Mouse (Mus musculus) forebrain, embryonic 16.5 days (tissue): ENCODE data around the gene Tmem217. TPM values are rescaled to one million over a fixed set of nuclear protein-coding genes. Genes with fewer than 3 reads are reported as not detected.

Experiments
- ATAC-seq: fragments of 200-750 bp; cut with Nextera tagmentation; 2 replicates; pipeline ENCODE4 v1.8.0; 2017; ENCODE audit warnings: mild to moderate bottlenecking, moderate library complexity
- H3K27ac ChIP-seq: fragments of 300-500 bp; sonication (generic); 2 replicates; pipeline ENCODE4 v1.5.1; 2014; ENCODE audit warnings: low read length, control low read depth
- H3K27me3 ChIP-seq: fragments of 300-500 bp; sonication (generic); replicated peaks from 2 replicates; pipeline ENCODE4 v1.6.1; 2014; ENCODE audit warnings: low read length; ENCODE audit not compliant: control insufficient read depth, insufficient read depth
- H3K36me3 ChIP-seq: fragments of 300-500 bp; sonication (generic); 2 replicates; pipeline ENCODE4 v1.6.1; 2014; ENCODE audit not compliant: control insufficient read depth, insufficient read depth
- H3K4me1 ChIP-seq: fragments of 300-500 bp; sonication (generic); replicated peaks from 2 replicates; pipeline ENCODE4 v1.6.1; 2014; ENCODE audit warnings: low read length; ENCODE audit not compliant: control insufficient read depth, insufficient read depth
- H3K4me2 ChIP-seq: fragments of 300-500 bp; sonication (generic); 2 replicates; pipeline ENCODE4 v1.6.1; 2014; ENCODE audit warnings: mild to moderate bottlenecking, low read length, control low read depth
- H3K4me3 ChIP-seq: fragments of 300-500 bp; sonication (generic); replicated peaks from 2 replicates; pipeline ENCODE4 v1.5.1; 2014; ENCODE audit warnings: mild to moderate bottlenecking, low read length, control low read depth
- H3K9ac ChIP-seq: fragments of 300-500 bp; sonication (generic); replicated peaks from 2 replicates; pipeline ENCODE4 v1.6.1; 2014; ENCODE audit warnings: low read depth, low read length, control low read depth
- H3K9me3 ChIP-seq: fragments of 300-500 bp; sonication (generic); 2 replicates; pipeline ENCODE4 v1.6.1; 2016; ENCODE audit warnings: low read length; ENCODE audit not compliant: control insufficient read depth
- WGBS: fragments of 180-500 bp; shearing (Covaris S2); extraction: QIAGEN DNeasy Blood & Tissue Kit; methylation state at CpG from one replicate; pipeline ENCODE4 v1.1.7; 2014; 5-methylcytosine and 5-hydroxymethylcytosine counted together
- polyA plus RNA-seq: library from polyadenylated mRNA; unstranded; fragments of >200 nt; fragmentation: Nextera tagmentation; extraction: Ambion mirVana; gene quantifications from 2 replicates; pipeline ENCODE4 v1.2.1, GENCODE M21; 2015

The Tmem217 gene
- polyA plus RNA-seq, 1 experiment from 2014 or later = 1.1 TPM

DNA sequence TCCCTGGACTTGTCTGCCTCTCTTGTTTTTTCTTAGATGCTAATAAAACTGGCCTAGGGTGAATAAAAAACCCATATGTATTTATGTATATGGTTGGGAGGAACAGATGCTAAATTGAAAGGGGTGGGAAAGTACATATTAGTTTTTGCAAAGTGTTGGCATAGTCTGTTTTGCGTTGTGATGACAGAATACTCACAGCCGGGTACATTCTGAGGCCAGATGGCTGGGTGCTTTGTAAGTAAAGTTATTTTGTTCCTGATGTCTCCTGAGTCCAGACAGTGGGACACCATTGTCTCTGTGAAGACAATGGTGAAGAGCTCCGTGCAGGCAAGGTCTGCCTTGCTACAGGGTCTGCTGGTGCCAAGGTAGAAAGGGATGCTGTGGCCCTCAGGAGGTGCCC is 32.6 kb upstream of the Tmem217 start:
- Histone ChIP-seq H3K4me1 (peaks cover 20% of the 10 kb centered on the region), H3K4me2 (no peak overlapping the region), H3K4me3 (no peak overlapping the region), H3K27me3 (no peaks in the 10 kb centered on the region), H3K27ac (peak overlapping the region; percentile 23; the same call in 1 of the 2 replicates), H3K36me3 (0 out of 2 replicates have a peak, but pooled peaks cover 3% of the 10 kb centered on the region), H3K9ac (no peak overlapping the region), H3K9me3 (no peaks in the 10 kb centered on the region)
- WGBS = 50% methylated on average over 3 of the region's 3 CpGs
- ATAC-seq = peak; percentile 59

GRCm38 (mm10) chr17:29584306-29584705 is 32.1 kb upstream of the Tmem217 start:
- Histone ChIP-seq H3K27ac (peak overlapping the region; percentile 23; the same call in 1 of the 2 replicates), H3K4me2 (no peak overlapping the region), H3K4me3 (no peak overlapping the region), H3K36me3 (0 out of 2 replicates have a peak, but pooled peaks cover 3% of the 10 kb centered on the region), H3K4me1 (peaks cover 17% of the 10 kb centered on the region), H3K9me3 (no peaks in the 10 kb centered on the region), H3K9ac (no peak overlapping the region), H3K27me3 (no peaks in the 10 kb centered on the region)
- peak; percentile 57 for ATAC-seq
- WGBS = 72% methylated on average over 5 of the region's 5 CpGs

GRCm38 (mm10) chr17:29583569-29583968 is 31.4 kb upstream of the Tmem217 start:
- H3K27me3 ChIP-seq = no peaks in the 10 kb centered on the region
- WGBS = 70% methylated on average over 5 of the region's 5 CpGs

GRCm38 (mm10) chr17:29579579-29580126 is 27.5 kb upstream of the Tmem217 start:
- Histone ChIP-seq H3K4me1 (peaks cover 10% of the 10 kb centered on the region), H3K4me2 (no peak overlapping the region), H3K27me3 (no peaks in the 10 kb centered on the region), H3K4me3 (no peak overlapping the region), H3K36me3 (peaks cover 15% of the 10 kb centered on the region), H3K27ac (no peak overlapping the region), H3K9ac (no peak overlapping the region), H3K9me3 (no peaks in the 10 kb centered on the region)
- 89% methylated on average over 4 of the region's 4 CpGs for WGBS
- no peak for ATAC-seq

More at GRCm38 (mm10) chr17:29583569-29583968, 31.4 kb upstream of the Tmem217 start:
- H3K4me3 ChIP-seq = no peak overlapping the region
- no peak for ATAC-seq
- peaks cover 13% of the 10 kb centered on the region for H3K4me1 ChIP-seq
- no peak overlapping the region for H3K27ac ChIP-seq
- H3K4me2 ChIP-seq = no peak overlapping the region
- H3K9ac ChIP-seq = no peak overlapping the region
- H3K9me3 ChIP-seq = no peaks in the 10 kb centered on the region
- H3K36me3 ChIP-seq = peaks cover 6% of the 10 kb centered on the region; the same call in 1 of the 2 replicates

GRCm38 (mm10) chr17:29569831-29570230 is 17.6 kb upstream of the Tmem217 start:
- Histone ChIP-seq H3K36me3 (peaks cover 3% of the 10 kb centered on the region; the same call in 1 of the 2 replicates), H3K9me3 (no peaks in the 10 kb centered on the region), H3K4me3 (no peak overlapping the region), H3K27me3 (no peaks in the 10 kb centered on the region), H3K4me2 (no peak overlapping the region), H3K9ac (no peak overlapping the region), H3K4me1 (no peaks in the 10 kb centered on the region), H3K27ac (no peak overlapping the region)
- 77% methylated on average over 6 of the region's 6 CpGs for WGBS
- ATAC-seq = no peak

DNA sequence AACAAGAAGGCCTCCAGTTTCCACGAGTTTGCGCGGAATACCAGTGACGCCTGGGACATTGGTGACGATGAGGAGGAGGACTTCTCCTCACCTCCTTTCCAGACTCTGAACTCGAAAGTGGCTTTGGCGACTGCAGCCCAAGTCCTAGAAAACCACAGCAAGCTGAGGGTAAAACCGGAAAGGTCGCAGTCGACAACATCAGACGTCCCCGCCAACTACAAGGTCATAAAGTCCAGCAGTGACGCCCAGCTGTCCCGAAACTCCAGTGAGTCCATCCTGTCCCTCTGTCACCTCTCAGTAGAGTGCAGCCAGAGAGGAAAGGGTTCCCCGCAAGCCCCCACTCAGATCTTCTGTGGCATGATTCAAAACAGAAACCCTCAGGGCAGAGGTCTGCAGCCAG is 16.2 kb upstream of the Tmem217 start:
- Histone ChIP-seq H3K9ac (no peak overlapping the region), H3K27me3 (no peaks in the 10 kb centered on the region), H3K4me1 (no peaks in the 10 kb centered on the region), H3K27ac (no peak overlapping the region), H3K4me3 (no peak overlapping the region), H3K36me3 (peaks cover 3% of the 10 kb centered on the region; the same call in 1 of the 2 replicates), H3K4me2 (no peak overlapping the region), H3K9me3 (no peaks in the 10 kb centered on the region)
- ATAC-seq = no peak
- 93% methylated on average over 15 of the region's 15 CpGs for WGBS

DNA sequence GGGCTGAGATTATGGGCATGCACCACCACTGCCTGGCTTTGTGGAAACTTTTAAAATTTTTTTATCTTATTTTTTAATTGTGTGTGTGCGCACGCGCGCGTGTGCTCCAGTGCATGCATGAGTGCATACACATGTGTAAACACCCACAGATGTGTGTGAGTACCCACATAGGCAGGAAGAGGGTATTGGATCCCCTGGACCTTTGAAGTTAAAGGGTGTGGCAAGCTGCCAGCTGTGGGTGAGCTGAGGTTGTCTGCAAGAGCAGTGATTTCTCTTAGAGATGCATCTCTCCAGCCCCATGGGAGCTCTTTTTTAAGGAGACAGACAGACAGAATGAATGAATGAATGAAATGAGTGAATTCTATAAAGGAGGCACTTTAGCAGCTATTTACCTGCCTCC is 13.3 kb upstream of the Tmem217 start:
- WGBS = 97% methylated on average over 5 of the region's 5 CpGs
- H3K9me3 ChIP-seq = no peaks in the 10 kb centered on the region
- ATAC-seq = no peak
- H3K4me1 ChIP-seq = no peaks in the 10 kb centered on the region
- no peak overlapping the region for H3K4me2 ChIP-seq
- no peak overlapping the region for H3K4me3 ChIP-seq
- H3K9ac ChIP-seq = no peak overlapping the region
- no peaks in the 10 kb centered on the region for H3K36me3 ChIP-seq
- H3K27me3 ChIP-seq = no peaks in the 10 kb centered on the region
- no peak overlapping the region for H3K27ac ChIP-seq

DNA sequence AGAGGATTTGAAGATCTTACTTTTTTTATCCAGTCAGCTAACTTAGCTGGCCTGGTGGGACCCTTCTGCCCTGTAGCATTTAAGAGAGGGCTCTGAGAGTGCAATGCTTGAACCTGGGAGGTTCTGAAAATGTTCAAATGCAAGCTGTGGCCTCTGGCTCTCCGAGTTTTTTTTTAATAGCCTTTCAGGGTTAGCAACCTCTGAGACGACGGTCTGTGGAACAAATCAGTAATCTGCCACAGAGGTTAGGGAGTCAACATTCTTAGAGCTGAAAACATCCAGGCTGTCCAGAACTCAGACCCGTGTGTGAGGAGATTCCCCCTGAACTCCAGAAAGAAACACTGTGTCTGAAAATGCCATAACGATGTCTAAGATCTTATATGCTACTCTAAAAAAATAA is 6.3 kb upstream of the Tmem217 start:
- Histone ChIP-seq H3K4me2 (no peak overlapping the region), H3K36me3 (no peaks in the 10 kb centered on the region), H3K27ac (no peak overlapping the region), H3K4me1 (no peaks in the 10 kb centered on the region), H3K4me3 (no peak overlapping the region), H3K27me3 (no peaks in the 10 kb centered on the region), H3K9me3 (no peaks in the 10 kb centered on the region), H3K9ac (no peak overlapping the region)
- WGBS = 93% methylated on average over 5 of the region's 5 CpGs
- no peak for ATAC-seq

DNA sequence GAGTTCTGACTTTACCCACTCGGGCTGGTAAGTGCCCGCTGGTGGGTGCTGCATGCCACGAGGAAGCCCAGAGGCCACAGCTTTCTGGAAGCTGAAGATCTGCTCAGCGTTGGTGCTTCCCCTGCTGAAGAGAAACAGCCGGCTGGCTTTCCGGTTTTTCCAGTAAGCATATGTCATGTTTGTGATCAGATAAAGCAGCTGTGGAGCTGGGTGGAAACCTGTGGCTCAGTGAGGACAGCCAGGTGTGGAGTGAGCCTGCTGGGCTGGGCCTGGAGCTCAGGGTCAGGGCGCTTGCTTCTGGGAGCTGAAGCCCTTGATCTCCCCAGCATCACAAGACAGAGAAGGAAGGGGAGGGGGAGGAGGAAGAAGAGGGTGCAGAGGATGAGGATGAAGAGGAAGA is 4.7 kb upstream of the Tmem217 start:
- 91% methylated on average over 7 of the region's 7 CpGs for WGBS
- ATAC-seq = no peak
- H3K9ac ChIP-seq = no peak overlapping the region

DNA sequence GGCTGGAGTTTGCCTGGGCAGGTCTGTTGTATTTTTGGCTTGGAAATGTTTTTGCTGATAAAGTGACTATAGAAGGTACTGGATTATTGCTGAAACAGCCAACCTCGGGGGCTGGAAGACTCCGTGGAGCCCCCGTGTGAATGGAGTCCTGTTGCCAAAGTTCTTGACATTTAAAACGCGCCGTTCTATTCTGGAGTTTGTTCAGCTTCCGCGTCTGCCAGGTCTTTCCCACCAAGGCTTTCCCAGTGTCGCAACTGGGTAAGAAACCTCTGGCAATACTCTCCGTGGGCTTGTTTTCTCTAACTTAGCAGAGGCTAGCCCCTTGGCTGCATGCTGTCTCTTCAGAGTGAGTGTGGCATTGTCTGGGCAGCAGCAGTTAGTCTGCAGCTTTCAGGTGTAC is 4.3 kb upstream of the Tmem217 start:
- Histone ChIP-seq H3K4me2 (no peak overlapping the region), H3K4me1 (no peaks in the 10 kb centered on the region; the same call in 1 of the 2 replicates), H3K36me3 (no peaks in the 10 kb centered on the region), H3K27ac (no peak overlapping the region), H3K4me3 (no peak overlapping the region), H3K9me3 (no peaks in the 10 kb centered on the region), H3K9ac (no peak overlapping the region), H3K27me3 (no peaks in the 10 kb centered on the region)
- 91% methylated on average over 10 of the region's 10 CpGs for WGBS
- ATAC-seq = no peak

More for the DNA sequence above, 4.7 kb upstream of the Tmem217 start:
- H3K27me3 ChIP-seq = no peaks in the 10 kb centered on the region
- no peaks in the 10 kb centered on the region for H3K4me1 ChIP-seq
- no peak overlapping the region for H3K27ac ChIP-seq
- no peak overlapping the region for H3K4me3 ChIP-seq
- no peak overlapping the region for H3K4me2 ChIP-seq
- no peaks in the 10 kb centered on the region for H3K36me3 ChIP-seq
- H3K9me3 ChIP-seq = no peaks in the 10 kb centered on the region
